7 mouse cellular contexts compared by ENCODE assay signal in genomic region chr8:71789031-71789460, GRCm38 (mm10).
DNase-seq lines count a peak whose midpoint lies in the region; ATAC-seq and TF ChIP-seq lines count a peak whose summit lies in the region.
"Not testable (repeated sequence)": the region's sequence is repeated elsewhere in the genome, so short reads cannot be mapped to it uniquely, and the experiment has no call there.

No protein-coding gene starts in this region.

- H3K36me3 ChIP-seq in heart, embryonic 11.5 days (ENCODE audit: control insufficient read depth, insufficient read depth, low read length); hindbrain, postnatal 0 days (ENCODE audit: insufficient read depth, low read length); neural tube, embryonic 15.5 days: not testable (repeated sequence)

- H3K4me2 ChIP-seq in heart, embryonic 11.5 days; hindbrain, postnatal 0 days (ENCODE audit: low read depth, low read length): not testable (repeated sequence)
- 0 out of 2 replicates have a peak overlapping the region, but pooled peaks have one; percentile 19 for H3K4me2 ChIP-seq in neural tube, embryonic 15.5 days

- 12% methylated on average over 4 of the region's 9 CpGs for WGBS in heart, embryonic 11.5 days (ENCODE audit: insufficient replicate concordance)
- WGBS in hindbrain, postnatal 0 days, result 5% methylated on average over 2 of the region's 9 CpGs
- WGBS in neural tube, embryonic 15.5 days, result 3% methylated on average over 4 of the region's 9 CpGs

- not testable (repeated sequence) for H3K27me3 ChIP-seq in heart, embryonic 11.5 days (ENCODE audit: control insufficient read depth, insufficient read depth, low read length); hindbrain, postnatal 0 days (ENCODE audit: insufficient read depth, low read length); neural tube, embryonic 15.5 days (replicated peaks)

- H3K4me3 ChIP-seq in heart, embryonic 11.5 days (ENCODE audit: low read depth, low read length); hindbrain, postnatal 0 days (ENCODE audit: low read length); neural tube, embryonic 15.5 days (replicated peaks): not testable (repeated sequence)

- DNase-seq in hindbrain, postnatal 0 days (ENCODE audit: low spot score), result not testable (repeated sequence)
- peak; percentile 9 to 13 for DNase-seq in layer of hippocampus, postnatal 36 days

- not testable (repeated sequence) for H3K27ac ChIP-seq in heart, embryonic 11.5 days (ENCODE audit: low read depth, low read length); hindbrain, postnatal 0 days; neural tube, embryonic 15.5 days (replicated peaks)

- peak; percentile 21; the same call in 1 of the 2 replicates for TF ChIP-seq CTCF in hindbrain, postnatal 0 days (IDR thresholded peaks at IDR 0.05; ENCODE audit: low read depth)

- ATAC-seq in activated CD4-positive, CD25-positive, alpha-beta regulatory T cell, adult 4 months, result peak; percentile 61
- peak; percentile 70 for ATAC-seq in erythroblast, adult 5-6 weeks (replicated peaks; ENCODE audit: low FRiP score, poor library complexity, severe bottlenecking)
- peak; percentile 49; the same call in 1 of the 2 replicates for ATAC-seq in heart, embryonic 11.5 days (replicated peaks; ENCODE audit: insufficient number of reproducible peaks, low FRiP score, low TSS enrichment)
- ATAC-seq in hindbrain, postnatal 0 days, result peak; percentile 66
- ATAC-seq in megakaryocyte, adult 5-6 weeks (ENCODE audit: poor library complexity, severe bottlenecking), result peak; percentile 88
- peak; percentile 74; the same call in 1 of the 2 replicates for ATAC-seq in neural tube, embryonic 15.5 days (ENCODE audit: low FRiP score)

- not testable (repeated sequence) for H3K4me1 ChIP-seq in heart, embryonic 11.5 days (ENCODE audit: control insufficient read depth, insufficient read depth, low read length); hindbrain, postnatal 0 days (ENCODE audit: insufficient read depth, low read length); neural tube, embryonic 15.5 days

- not testable (repeated sequence) for H3K9me3 ChIP-seq in heart, embryonic 11.5 days (replicated peaks; ENCODE audit: control insufficient read depth, low read length); hindbrain, postnatal 0 days (ENCODE audit: low read length); neural tube, embryonic 15.5 days (replicated peaks)

- H3K9ac ChIP-seq in heart, embryonic 11.5 days (ENCODE audit: low read depth, low read length); hindbrain, postnatal 0 days (replicated peaks; ENCODE audit: low read length); neural tube, embryonic 15.5 days (replicated peaks): not testable (repeated sequence)
